Mouse (Mus musculus) CD4-positive, CD25-positive, alpha-beta regulatory T cell, adult 9 weeks (primary cell): ENCODE measurements around the gene Gm17361. TPM values are rescaled to one million over a fixed set of nuclear protein-coding genes. Genes with fewer than 3 reads are reported as not detected.

Experiments
- polyA plus RNA-seq: library from polyadenylated mRNA; unstranded; fragments of 100-300 nt; shearing (Covaris generic); gene quantifications from one replicate; pipeline ENCODE4 v1.2.1, GENCODE M21; 2017

Gene Gm17361
- polyA plus RNA-seq: not detected

DNA sequence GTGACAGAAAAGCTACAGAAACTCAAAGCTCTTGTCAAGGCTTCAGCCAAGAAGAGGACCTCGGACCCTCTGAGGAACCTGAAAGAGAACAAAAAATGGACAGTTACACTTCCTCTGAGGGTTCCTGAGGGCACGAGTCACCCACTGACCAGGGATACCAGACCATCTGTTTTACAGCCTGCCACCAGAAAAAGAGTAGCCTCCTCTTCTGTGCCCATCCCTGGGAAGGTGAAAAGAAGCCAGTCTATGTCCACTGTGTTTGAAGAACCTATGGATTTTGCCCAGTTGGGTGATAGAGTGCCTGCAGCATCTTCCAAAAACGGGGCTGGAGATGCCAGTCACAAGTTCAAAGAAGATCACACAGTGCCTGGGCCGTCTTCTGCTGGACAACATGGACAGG, at the start of gene Gm17361:
Gm17361 (plus strand) TSS at position 301 of the 400 bp plus-strand sequence.

